Mouse (Mus musculus) liver, embryonic 16.5 days (tissue): ENCODE data around the gene Slc39a11. TPM values are rescaled to one million over a fixed set of nuclear protein-coding genes. Genes with fewer than 3 reads are reported as not detected.

Experiments used
- ATAC-seq: fragments of 200-750 bp; cut with Nextera tagmentation; 2 replicates; pipeline ENCODE4 v1.8.0; 2017; ENCODE audit warnings: low read depth, mild to moderate bottlenecking, moderate number of reproducible peaks, moderate library complexity
- H3K27ac ChIP-seq: fragments of 300-500 bp; sonication (generic); 2 replicates; pipeline ENCODE4 v1.5.1; 2014; ENCODE audit warnings: mild to moderate bottlenecking, low read length
- H3K27me3 ChIP-seq: fragments of 300-500 bp; sonication (generic); 2 replicates; pipeline ENCODE4 v1.6.1; 2014; ENCODE audit warnings: low read depth, low read length, mixed read lengths; ENCODE audit not compliant: control insufficient read depth, insufficient read depth
- H3K36me3 ChIP-seq: fragments of 300-500 bp; sonication (generic); 2 replicates; pipeline ENCODE4 v1.6.1; 2014; ENCODE audit warnings: mild to moderate bottlenecking; ENCODE audit not compliant: control insufficient read depth, insufficient read depth
- H3K4me1 ChIP-seq: fragments of 300-500 bp; sonication (generic); 2 replicates; pipeline ENCODE4 v1.6.1; 2014; ENCODE audit warnings: low read depth, low read length, mixed read lengths; ENCODE audit not compliant: control insufficient read depth
- H3K4me2 ChIP-seq: fragments of 300-500 bp; sonication (generic); 2 replicates; pipeline ENCODE4 v1.6.1; 2014; ENCODE audit warnings: low read depth, low read length, mixed read lengths
- H3K4me3 ChIP-seq: fragments of 300-500 bp; sonication (generic); 2 replicates; pipeline ENCODE4 v1.5.1; 2014; ENCODE audit warnings: low read depth, mild to moderate bottlenecking, low read length
- H3K9ac ChIP-seq: fragments of 300-500 bp; sonication (generic); 2 replicates; pipeline ENCODE4 v1.6.1; 2014; ENCODE audit warnings: low read depth, low read length
- H3K9me3 ChIP-seq: fragments of 300-500 bp; sonication (generic); replicated peaks from 2 replicates; pipeline ENCODE4 v1.6.1; 2016; ENCODE audit warnings: low read length; ENCODE audit not compliant: control insufficient read depth
- WGBS: fragments of 180-500 bp; shearing (Covaris S2); extraction: QIAGEN DNeasy Blood & Tissue Kit; methylation state at CpG from one replicate; pipeline ENCODE4 v1.1.7; 2014; ENCODE audit not compliant: insufficient replicate concordance; 5-methylcytosine and 5-hydroxymethylcytosine counted together
- polyA plus RNA-seq: library from polyadenylated mRNA; unstranded; fragments of >200 nt; fragmentation: Nextera tagmentation; extraction: Ambion mirVana; gene quantifications from 2 replicates; pipeline ENCODE4 v1.2.1, GENCODE M21; 2015

Gene Slc39a11
- polyA plus RNA-seq, 1 experiment from 2014 or later: 14.1 TPM

- Histone ChIP-seq H3K9ac (no peak overlapping the region), H3K27ac (no peak overlapping the region), H3K4me1 (no peaks in the 10 kb centered on the region), H3K4me3 (no peak overlapping the region), H3K36me3 (no peaks in the 10 kb centered on the region; the same call in 1 of the 2 replicates), H3K4me2 (no peak overlapping the region), H3K9me3 (0 out of 2 replicates have a peak, but pooled peaks cover 2% of the 10 kb centered on the region), H3K27me3 (no peaks in the 10 kb centered on the region)
- ATAC-seq: no peak
- WGBS: 72% methylated on average over 15 of the region's 15 CpGs
Observed at GRCm38 (mm10) chr11:113539502-113540209, 110.2 kb downstream of the Slc39a11 start.

- no peak overlapping the region for H3K27ac ChIP-seq
- WGBS: 60% methylated on average over 6 of the region's 6 CpGs
- 0 out of 2 replicates have a peak, but pooled peaks cover 2% of the 10 kb centered on the region for H3K9me3 ChIP-seq
- no peaks in the 10 kb centered on the region for H3K27me3 ChIP-seq
- no peaks in the 10 kb centered on the region; the same call in 1 of the 2 replicates for H3K36me3 ChIP-seq
- no peak overlapping the region for H3K9ac ChIP-seq
- no peak overlapping the region for H3K4me2 ChIP-seq
- H3K4me3 ChIP-seq: no peak overlapping the region
- no peak for ATAC-seq
- no peaks in the 10 kb centered on the region for H3K4me1 ChIP-seq
Observed at GRCm38 (mm10) chr11:113539079-113539478, 110.8 kb downstream of the Slc39a11 start.

GRCm38 (mm10) chr11:113538406-113538917 lies 111.4 kb downstream of the Slc39a11 start:
- 65% methylated on average over 4 of the region's 4 CpGs for WGBS
- Histone ChIP-seq H3K36me3 (no peaks in the 10 kb centered on the region; the same call in 1 of the 2 replicates), H3K4me1 (no peaks in the 10 kb centered on the region), H3K27me3 (no peaks in the 10 kb centered on the region), H3K4me2 (no peak overlapping the region), H3K9ac (no peak overlapping the region), H3K9me3 (0 out of 2 replicates have a peak, but pooled peaks cover 2% of the 10 kb centered on the region), H3K27ac (no peak overlapping the region), H3K4me3 (no peak overlapping the region)
- ATAC-seq: no peak

- no peaks in the 10 kb centered on the region for H3K4me1 ChIP-seq
- H3K27me3 ChIP-seq: no peaks in the 10 kb centered on the region
- H3K4me2 ChIP-seq: no peak overlapping the region
- WGBS: 71% methylated on average over 7 of the region's 7 CpGs
- H3K9me3 ChIP-seq: 0 out of 2 replicates have a peak, but pooled peaks cover 2% of the 10 kb centered on the region
- no peak overlapping the region for H3K9ac ChIP-seq
- H3K27ac ChIP-seq: no peak overlapping the region
- H3K36me3 ChIP-seq: no peaks in the 10 kb centered on the region; the same call in 1 of the 2 replicates
- ATAC-seq: no peak
- no peak overlapping the region for H3K4me3 ChIP-seq
Observed at GRCm38 (mm10) chr11:113537715-113538114, 112.2 kb downstream of the Slc39a11 start.

- no peaks in the 10 kb centered on the region for H3K4me1 ChIP-seq
- H3K27ac ChIP-seq: no peak overlapping the region
- H3K36me3 ChIP-seq: no peaks in the 10 kb centered on the region; the same call in 1 of the 2 replicates
- H3K4me3 ChIP-seq: no peak overlapping the region
- no peak overlapping the region for H3K4me2 ChIP-seq
- no peaks in the 10 kb centered on the region for H3K27me3 ChIP-seq
- H3K9ac ChIP-seq: no peak overlapping the region
- ATAC-seq: no peak
- H3K9me3 ChIP-seq: 0 out of 2 replicates have a peak, but pooled peaks cover 2% of the 10 kb centered on the region
- 68% methylated on average over 8 of the region's 8 CpGs for WGBS
Observed at GRCm38 (mm10) chr11:113537199-113537586, 112.7 kb downstream of the Slc39a11 start.

- no peak overlapping the region for H3K27ac ChIP-seq
- WGBS: 68% methylated on average over 16 of the region's 16 CpGs
Observed at GRCm38 (mm10) chr11:113536308-113537198, 113.3 kb downstream of the Slc39a11 start.

GRCm38 (mm10) chr11:113534341-113534740 lies 115.5 kb downstream of the Slc39a11 start:
- no peak overlapping the region for H3K4me3 ChIP-seq
- WGBS: 58% methylated on average over 11 of the region's 11 CpGs
- no peak overlapping the region for H3K4me2 ChIP-seq
- H3K4me1 ChIP-seq: no peaks in the 10 kb centered on the region
- no peak for ATAC-seq
- H3K27ac ChIP-seq: no peak overlapping the region
- H3K9me3 ChIP-seq: no peaks in the 10 kb centered on the region
- no peaks in the 10 kb centered on the region for H3K27me3 ChIP-seq
- H3K36me3 ChIP-seq: no peaks in the 10 kb centered on the region
- no peak overlapping the region for H3K9ac ChIP-seq

More at GRCm38 (mm10) chr11:113536308-113537198, 113.3 kb downstream of the Slc39a11 start:
- Histone ChIP-seq H3K36me3 (no peaks in the 10 kb centered on the region; the same call in 1 of the 2 replicates), H3K9ac (no peak overlapping the region), H3K4me3 (no peak overlapping the region), H3K4me1 (no peaks in the 10 kb centered on the region), H3K4me2 (no peak overlapping the region), H3K27me3 (no peaks in the 10 kb centered on the region), H3K9me3 (0 out of 2 replicates have a peak, but pooled peaks cover 1% of the 10 kb centered on the region)
- ATAC-seq: 0 out of 2 replicates have a peak, but pooled peaks have one; percentile 21

- Histone ChIP-seq H3K36me3 (no peaks in the 10 kb centered on the region), H3K4me3 (no peak overlapping the region), H3K27ac (no peak overlapping the region), H3K4me1 (no peaks in the 10 kb centered on the region), H3K9me3 (no peaks in the 10 kb centered on the region), H3K4me2 (no peak overlapping the region), H3K9ac (no peak overlapping the region), H3K27me3 (no peaks in the 10 kb centered on the region)
- 54% methylated on average over 7 of the region's 7 CpGs for WGBS
- ATAC-seq: no peak
Observed at GRCm38 (mm10) chr11:113533931-113534330, 115.9 kb downstream of the Slc39a11 start.
